Mouse (Mus musculus) limb, embryonic 14.5 days (tissue): ENCODE measurements around the gene Rtn4. TPM values are rescaled to one million over a fixed set of nuclear protein-coding genes. Genes with fewer than 3 reads are reported as not detected.

Experiments
- ATAC-seq: fragments of 200-750 bp; cut with Nextera tagmentation; 2 replicates; pipeline ENCODE4 v1.8.0; 2017; ENCODE audit warnings: low read depth, moderate number of reproducible peaks, moderate TSS enrichment; ENCODE audit not compliant: low FRiP score
- DNase-seq: peaks from one replicate; pipeline ENCODE4 v3.0.0-alpha.2; 2015; ENCODE audit warnings: low spot score
- H3K27ac ChIP-seq: fragments of 300-500 bp; sonication (generic); replicated peaks from 2 replicates; pipeline ENCODE4 v1.5.1; 2014; ENCODE audit warnings: low read depth, mild to moderate bottlenecking, low read length, moderate library complexity, mixed read lengths
- H3K27me3 ChIP-seq: fragments of 300-500 bp; sonication (generic); 2 replicates; pipeline ENCODE4 v1.6.1; 2014; ENCODE audit warnings: low read length, mixed read lengths; ENCODE audit not compliant: control insufficient read depth, insufficient read depth
- H3K36me3 ChIP-seq: fragments of 300-500 bp; sonication (generic); 2 replicates; pipeline ENCODE4 v1.6.1; 2014; ENCODE audit warnings: mild to moderate bottlenecking, low read length, moderate library complexity, mixed read lengths; ENCODE audit not compliant: control insufficient read depth, insufficient read depth
- H3K4me1 ChIP-seq: fragments of 300-500 bp; sonication (generic); 2 replicates; pipeline ENCODE4 v1.6.1; 2014; ENCODE audit warnings: antibody characterized with exemption, low read length, mixed read lengths; ENCODE audit not compliant: control insufficient read depth, insufficient read depth
- H3K4me2 ChIP-seq: fragments of 300-500 bp; sonication (generic); replicated peaks from 2 replicates; pipeline ENCODE4 v1.6.1; 2014; ENCODE audit warnings: low read depth, mild to moderate bottlenecking, low read length, moderate library complexity; ENCODE audit not compliant: severe bottlenecking
- H3K4me3 ChIP-seq: fragments of 300-500 bp; sonication (generic); replicated peaks from 2 replicates; pipeline ENCODE4 v1.5.1; 2014; ENCODE audit warnings: low read length
- H3K9ac ChIP-seq: fragments of 300-500 bp; sonication (generic); 2 replicates; pipeline ENCODE4 v1.6.1; 2014; ENCODE audit warnings: mild to moderate bottlenecking, low read depth, low read length, moderate library complexity; ENCODE audit not compliant: severe bottlenecking
- H3K9me3 ChIP-seq: fragments of 300-500 bp; sonication (generic); 2 replicates; pipeline ENCODE4 v1.6.1; 2016; ENCODE audit warnings: low read length; ENCODE audit not compliant: control insufficient read depth
- POLR2A ChIP-seq: fragments of 200-500 bp; IDR thresholded peaks from 2 replicates; pipeline ENCODE4 v1.8.0; 2012; ENCODE audit warnings: inconsistent platforms, mild to moderate bottlenecking, moderate library complexity, borderline replicate concordance; ENCODE audit not compliant: insufficient read depth, insufficient read length; ENCODE audit errors: extremely low read depth
- WGBS: fragments of 180-500 bp; shearing (Covaris S2); extraction: QIAGEN DNeasy Blood & Tissue Kit; methylation state at CpG from one replicate; pipeline ENCODE4 v1.1.7; 2014; 5-methylcytosine and 5-hydroxymethylcytosine counted together
- polyA plus RNA-seq, 2 experiments: library from polyadenylated mRNA; depleted of rRNA in 1 of 2; stranded (reverse) in 1 of 2; unstranded in 1 of 2; fragments of >200 nt; fragmentation: Nextera tagmentation in 1 of 2; extraction: Ambion mirVana in 1 of 2; gene quantifications; 2 replicates each; pipeline versions ENCODE4 v1.2.1 to v1.2.3; 2012 to 2014

Rtn4 gene
- polyA plus RNA-seq, 2 experiments, result 74.5 to 212 TPM

DNA sequence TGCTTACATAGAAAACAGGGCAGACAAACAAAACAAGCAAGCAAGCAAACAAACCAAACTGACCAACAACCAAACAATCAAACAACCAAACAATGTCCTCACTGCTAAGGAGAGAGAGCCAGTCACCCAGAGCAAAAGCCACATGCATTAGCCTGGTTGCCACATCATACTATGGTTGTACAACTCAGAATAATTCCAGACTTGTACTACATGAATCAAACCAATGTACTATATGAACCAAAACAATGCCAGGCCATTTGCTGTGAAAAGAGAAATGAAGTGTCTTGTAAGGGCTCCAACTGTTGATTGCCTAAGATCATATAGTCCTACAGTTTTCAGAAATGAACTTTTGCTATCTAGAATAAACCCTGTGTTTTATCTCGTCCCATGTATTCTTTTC lies 95.8 kb downstream of the Rtn4 start:
- Histone ChIP-seq H3K9ac (no peak overlapping the region), H3K4me3 (no peak overlapping the region), H3K4me2 (no peak overlapping the region), H3K27me3 (no peaks in the 10 kb centered on the region), H3K36me3 (no peaks in the 10 kb centered on the region), H3K4me1 (peaks cover 3% of the 10 kb centered on the region; the same call in 1 of the 2 replicates), H3K27ac (no peak overlapping the region), H3K9me3 (no peaks in the 10 kb centered on the region)
- TF ChIP-seq POLR2A, result no peak
- 53% methylated on average over 1 of the region's 1 CpGs for WGBS
- DNase-seq, result no peak
- ATAC-seq, result no peak

DNA sequence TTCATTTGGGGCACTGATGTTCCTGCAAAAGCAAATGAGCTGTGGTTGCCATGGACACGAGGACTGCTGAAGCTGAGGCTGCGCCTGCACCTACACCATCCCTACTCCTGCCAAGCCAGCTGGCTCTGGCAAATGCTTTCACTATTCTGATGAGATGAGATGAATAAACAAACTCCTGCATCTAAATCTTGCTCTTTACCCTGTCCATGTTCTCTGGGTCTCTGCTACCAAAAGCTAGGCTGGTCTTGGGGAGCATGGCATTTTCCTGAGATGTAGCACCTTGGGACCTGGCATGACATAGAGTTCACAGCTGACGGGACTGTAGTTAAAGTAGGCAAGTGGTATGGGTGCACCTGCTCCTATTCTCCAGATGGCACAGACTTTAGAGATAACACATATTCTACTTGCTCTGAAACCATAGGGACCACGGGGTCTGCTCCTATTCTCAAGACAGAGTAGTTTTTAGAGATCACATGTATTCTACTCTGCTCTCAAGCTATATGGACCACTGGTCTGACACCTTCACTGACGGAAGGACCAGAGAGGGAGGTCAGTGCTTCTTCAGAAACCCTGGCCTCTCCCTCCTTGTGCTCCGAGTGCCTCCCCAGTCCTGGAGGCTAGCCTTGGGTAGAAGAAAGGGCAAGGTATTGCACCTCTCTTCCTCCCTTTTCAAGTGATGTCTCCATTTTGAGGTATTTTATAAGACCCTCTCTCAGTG lies 96.3 kb downstream of the Rtn4 start:
- H3K4me2 ChIP-seq, result no peak overlapping the region
- H3K4me1 ChIP-seq, result peaks cover 3% of the 10 kb centered on the region; the same call in 1 of the 2 replicates
- H3K27ac ChIP-seq, result no peak overlapping the region
- H3K9me3 ChIP-seq, result no peaks in the 10 kb centered on the region
- 68% methylated on average over 6 of the region's 6 CpGs for WGBS
- DNase-seq, result no peak
- no peak overlapping the region for H3K9ac ChIP-seq
- no peak overlapping the region for H3K4me3 ChIP-seq
- ATAC-seq, result no peak
- TF ChIP-seq POLR2A, result no peak
- H3K36me3 ChIP-seq, result no peaks in the 10 kb centered on the region
- no peaks in the 10 kb centered on the region for H3K27me3 ChIP-seq

DNA sequence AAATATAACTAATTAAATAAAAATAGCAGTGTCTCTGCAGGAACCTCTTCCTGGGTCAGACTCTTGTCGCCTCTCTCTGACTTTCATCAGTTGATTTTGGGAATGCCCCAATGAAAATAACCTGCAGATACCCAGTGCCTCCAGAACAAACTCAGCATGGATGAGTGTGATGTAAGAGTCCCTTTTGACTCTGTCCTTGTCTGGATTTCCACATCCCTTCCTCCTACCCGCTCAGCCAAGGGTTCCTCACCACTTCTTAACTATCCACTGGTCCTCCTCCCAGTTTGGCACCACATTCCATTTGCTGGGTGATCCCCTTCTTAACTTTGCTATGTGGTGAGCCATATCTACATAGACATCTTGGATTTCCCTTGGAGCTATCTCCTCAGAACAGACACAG lies 98.0 kb downstream of the Rtn4 start:
- H3K36me3 ChIP-seq, result no peaks in the 10 kb centered on the region
- no peak overlapping the region for H3K27ac ChIP-seq
- TF ChIP-seq POLR2A, result no peak
- WGBS, result 85% methylated on average over 2 of the region's 2 CpGs
- H3K9ac ChIP-seq, result no peak overlapping the region
- ATAC-seq (no peak), DNase-seq (no peak)
- no peak overlapping the region for H3K4me2 ChIP-seq
- peaks cover 3% of the 10 kb centered on the region; the same call in 1 of the 2 replicates for H3K4me1 ChIP-seq
- H3K27me3 ChIP-seq, result no peaks in the 10 kb centered on the region
- H3K9me3 ChIP-seq, result no peaks in the 10 kb centered on the region
- H3K4me3 ChIP-seq, result no peak overlapping the region

Other genes with a start within 250 kb of the Rtn4 start
- gene Prorsd1, start 177.9 kb upstream of the Rtn4 start, polyA plus RNA-seq (2012; rRNA removed), result 9.8 and 15.8 TPM in 2 replicates
- 32.9 and 38.0 TPM in 2 replicates for gene Prorsd1, start 177.9 kb upstream of the Rtn4 start, polyA plus RNA-seq (2014; fragmentation: Nextera tagmentation; extraction: Ambion mirVana)
- gene Mtif2, start 166.5 kb upstream of the Rtn4 start, polyA plus RNA-seq (2012; rRNA removed), result 21.1 and 26.5 TPM in 2 replicates
- 31.2 and 34.9 TPM in 2 replicates for gene Mtif2, start 166.5 kb upstream of the Rtn4 start, polyA plus RNA-seq (2014; fragmentation: Nextera tagmentation; extraction: Ambion mirVana)
- gene Clhc1, start 145.0 kb upstream of the Rtn4 start, polyA plus RNA-seq (2012; rRNA removed), result 0.08 and 0.25 TPM in 2 replicates
- 0.22 TPM in 1 of 2 replicates, not detected in the other for gene Clhc1, start 145.0 kb upstream of the Rtn4 start, polyA plus RNA-seq (2014; fragmentation: Nextera tagmentation; extraction: Ambion mirVana)
- 1,052 and 1,847 TPM in 2 replicates for gene Rps27a, start 144.8 kb upstream of the Rtn4 start, polyA plus RNA-seq (2012; rRNA removed)
- 1,449 and 1,511 TPM in 2 replicates for gene Rps27a, start 144.8 kb upstream of the Rtn4 start, polyA plus RNA-seq (2014; fragmentation: Nextera tagmentation; extraction: Ambion mirVana)
- gene 4931440F15Rik, start 132.7 kb downstream of the Rtn4 start, polyA plus RNA-seq (2012; rRNA removed), result 0.09 and 0.13 TPM in 2 replicates
- 0.22 and 0.28 TPM in 2 replicates for gene 4931440F15Rik, start 132.7 kb downstream of the Rtn4 start, polyA plus RNA-seq (2014; fragmentation: Nextera tagmentation; extraction: Ambion mirVana)